Mouse (Mus musculus) kidney, adult 18-20 months (tissue): ENCODE results near the gene Snx3.

Experiments used
- DNase-seq: peaks from one replicate; pipeline ENCODE4 v3.0.0; 2021

Snx3 gene

DNA sequence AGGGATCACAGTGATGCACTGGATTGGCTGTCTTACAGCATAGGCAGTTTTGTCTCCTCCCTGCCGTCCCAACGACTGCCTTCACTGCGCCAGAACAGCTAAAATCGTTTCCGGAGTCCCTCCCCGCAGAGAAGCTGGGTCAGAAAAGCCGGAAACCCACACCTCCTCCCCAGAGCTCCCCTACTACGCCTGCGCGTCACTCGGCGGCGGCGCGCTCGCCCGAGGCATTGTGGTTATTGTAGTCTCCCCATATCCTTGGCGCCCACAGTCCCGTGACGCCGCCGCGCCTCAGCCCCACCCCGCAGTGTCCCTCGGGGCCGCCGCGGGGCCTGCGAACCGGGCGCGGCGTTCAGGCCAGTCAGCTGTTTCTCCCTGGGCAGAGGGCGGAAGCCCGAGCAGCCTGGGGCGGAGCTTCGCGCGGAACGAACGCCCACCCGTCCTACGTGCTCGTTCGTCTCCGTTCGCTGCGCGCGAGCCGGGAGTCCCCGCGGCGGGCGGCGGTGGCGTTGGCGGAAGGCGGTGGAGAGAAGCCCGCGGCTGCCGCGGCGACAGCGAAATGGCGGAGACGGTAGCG, at the start of gene Snx3:
Gene Snx3, plus strand, starts transcription at position 256 of the 574 bp plus-strand sequence.
- peak; percentile 97 for DNase-seq

GRCm38 (mm10) chr10:42454266-42454665, 47.6 kb upstream of the Snx3 start:
- no peak for DNase-seq

- DNase-seq, result no peak
These were observed 47.1 kb upstream of the Snx3 start for GRCm38 (mm10) chr10:42454690-42455089.

- no peak for DNase-seq
These were observed 45.8 kb upstream of the Snx3 start for GRCm38 (mm10) chr10:42455981-42456380.

DNA sequence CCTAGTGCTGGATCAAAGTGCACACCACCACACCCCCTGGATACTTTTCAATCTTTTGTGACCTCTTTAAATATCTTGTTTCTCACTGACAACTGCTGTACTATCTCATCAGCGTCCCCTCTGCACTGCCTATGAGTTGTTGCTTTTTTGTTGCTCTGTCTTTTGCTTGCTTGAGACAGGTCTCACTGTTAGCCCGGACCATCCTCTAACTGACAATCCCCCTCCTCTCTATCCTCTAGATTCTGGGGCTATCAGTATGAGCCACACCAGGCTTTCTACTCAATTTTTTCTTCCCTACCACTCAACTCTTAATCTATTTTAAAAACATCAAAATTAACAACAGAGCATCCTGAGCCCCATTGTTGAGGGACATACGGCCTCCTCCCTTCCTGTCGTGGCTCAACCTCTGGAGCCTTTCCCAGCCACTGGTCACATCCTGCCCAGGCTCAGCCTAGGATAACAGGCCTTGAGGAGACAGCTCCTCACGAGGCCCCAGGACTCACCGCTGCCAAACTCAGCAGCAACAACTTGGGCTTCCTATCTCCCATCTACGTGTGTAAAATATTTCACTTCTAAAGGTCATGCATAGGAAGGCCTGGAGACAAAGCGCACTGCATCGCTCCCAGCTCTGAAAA, 44.2 kb upstream of the Snx3 start:
- DNase-seq, result peak; percentile 58

DNA sequence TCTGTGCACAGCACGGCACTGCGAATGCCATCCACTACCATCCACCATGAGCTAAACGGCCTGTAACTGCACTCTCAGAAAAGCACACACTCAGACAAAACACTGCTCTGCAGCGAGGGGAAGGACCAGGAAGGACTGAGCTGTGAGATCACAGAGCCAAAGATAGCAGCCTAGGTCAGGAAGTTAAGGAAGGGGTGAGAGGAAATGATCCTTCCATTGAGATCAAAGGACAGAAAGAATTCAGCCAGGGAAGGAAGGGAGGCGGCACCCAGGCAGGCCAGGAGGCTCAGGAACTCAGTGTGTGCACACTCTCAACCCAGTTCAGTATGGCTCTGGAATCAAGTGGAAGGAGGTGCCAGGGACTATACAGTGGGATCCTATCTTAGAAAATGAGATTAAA, 37.6 kb upstream of the Snx3 start:
- no peak for DNase-seq

GRCm38 (mm10) chr10:42464805-42465204, 37.0 kb upstream of the Snx3 start:
- DNase-seq, result no peak

- DNase-seq, result no peak
These were observed 26.8 kb upstream of the Snx3 start for GRCm38 (mm10) chr10:42474946-42475514.

DNA sequence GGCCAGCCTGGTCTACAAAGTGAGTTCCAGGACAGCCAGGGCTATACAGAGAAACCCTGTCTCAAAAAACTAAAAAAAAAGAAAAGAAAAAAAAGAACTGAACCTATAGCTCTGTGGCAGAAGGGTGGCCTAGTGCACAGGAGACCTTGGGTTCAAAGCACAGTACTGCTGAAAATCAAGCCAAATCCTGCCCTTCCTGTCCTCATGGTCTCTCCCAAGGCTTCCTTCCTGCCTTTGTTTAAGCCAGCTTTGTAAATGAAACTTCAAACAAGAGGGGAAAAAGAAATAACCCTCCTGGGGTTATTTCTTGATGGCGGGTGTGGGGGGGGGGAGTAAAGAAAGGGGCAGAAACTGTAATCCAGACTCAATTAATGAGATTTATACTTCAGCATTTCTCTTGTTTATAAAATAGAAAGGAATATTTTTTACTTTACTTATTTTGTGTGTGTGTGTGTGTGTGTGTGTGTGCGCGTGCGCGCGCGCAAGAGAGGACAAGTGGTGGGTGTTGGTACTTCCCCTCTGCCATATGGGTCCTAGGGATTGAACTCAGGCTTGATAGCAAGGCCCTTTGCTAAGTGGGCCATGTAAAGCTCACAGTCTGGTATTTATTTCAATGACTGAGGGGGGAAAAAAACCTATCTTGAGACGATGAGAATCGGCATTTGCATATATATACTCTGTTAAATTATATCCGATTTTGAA, 24.9 kb upstream of the Snx3 start:
- DNase-seq, result no peak

DNA sequence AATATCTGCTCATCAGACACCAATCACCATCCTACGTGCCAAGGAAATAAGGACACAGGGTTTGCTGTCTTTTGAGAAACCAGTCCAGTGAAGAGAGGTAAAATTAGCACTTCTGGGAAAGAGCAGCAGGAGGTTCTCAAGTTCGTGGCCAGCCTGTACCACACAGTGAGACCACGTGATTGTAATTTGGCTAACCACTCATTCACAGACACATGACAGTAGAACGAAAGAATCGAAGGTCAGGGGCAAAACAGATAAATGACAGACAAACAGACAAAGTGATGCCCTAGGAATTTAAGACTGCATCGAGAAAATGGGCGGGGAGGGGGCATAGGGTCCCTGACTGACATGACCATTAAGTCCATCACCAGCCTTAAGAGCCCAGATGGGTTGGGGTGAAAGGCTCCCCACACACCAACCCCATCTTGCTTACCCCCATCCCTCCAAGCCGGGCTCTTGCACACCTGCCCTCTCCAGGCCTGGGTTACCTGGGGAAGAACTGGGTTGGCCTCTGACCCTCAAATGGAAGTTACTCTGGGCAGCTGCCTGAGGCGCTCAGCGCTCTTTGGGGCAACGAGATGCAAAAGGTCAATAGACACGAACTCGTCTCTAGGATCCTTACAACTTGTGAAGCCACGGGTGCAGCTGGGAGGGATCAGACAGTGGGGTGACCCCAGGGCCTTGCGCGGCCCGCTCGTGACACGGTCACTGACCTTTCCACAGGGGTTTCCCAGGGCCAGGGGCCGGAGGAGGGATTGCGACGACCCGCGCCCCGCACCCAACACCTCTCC, 24.1 kb upstream of the Snx3 start:
- DNase-seq, result no peak

GRCm38 (mm10) chr10:42478341-42478720, 23.5 kb upstream of the Snx3 start, which contains the start of gene Afg1l:
TSS of gene Afg1l (minus strand) at chr10:42478565.
- DNase-seq, result peak; percentile 98

DNA sequence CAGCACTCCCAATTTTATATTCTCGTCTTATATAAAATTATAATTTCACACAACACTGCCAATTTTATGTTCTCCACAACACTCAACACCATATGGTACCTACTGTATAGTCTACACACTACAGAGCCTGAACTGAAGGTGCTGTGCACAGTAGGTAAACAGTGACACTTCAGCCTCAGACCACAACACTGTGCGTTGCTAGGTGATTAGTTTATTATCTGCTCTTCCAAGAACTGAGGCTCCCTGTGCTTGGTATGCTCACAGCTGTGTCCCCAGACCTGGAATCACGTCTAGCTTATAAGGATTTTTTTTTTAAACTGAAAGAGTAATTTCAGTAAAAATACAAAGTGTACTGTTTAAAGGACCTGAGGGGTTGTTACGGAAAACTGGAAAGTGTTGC, 21.1 kb upstream of the Snx3 start:
- no peak for DNase-seq

DNA sequence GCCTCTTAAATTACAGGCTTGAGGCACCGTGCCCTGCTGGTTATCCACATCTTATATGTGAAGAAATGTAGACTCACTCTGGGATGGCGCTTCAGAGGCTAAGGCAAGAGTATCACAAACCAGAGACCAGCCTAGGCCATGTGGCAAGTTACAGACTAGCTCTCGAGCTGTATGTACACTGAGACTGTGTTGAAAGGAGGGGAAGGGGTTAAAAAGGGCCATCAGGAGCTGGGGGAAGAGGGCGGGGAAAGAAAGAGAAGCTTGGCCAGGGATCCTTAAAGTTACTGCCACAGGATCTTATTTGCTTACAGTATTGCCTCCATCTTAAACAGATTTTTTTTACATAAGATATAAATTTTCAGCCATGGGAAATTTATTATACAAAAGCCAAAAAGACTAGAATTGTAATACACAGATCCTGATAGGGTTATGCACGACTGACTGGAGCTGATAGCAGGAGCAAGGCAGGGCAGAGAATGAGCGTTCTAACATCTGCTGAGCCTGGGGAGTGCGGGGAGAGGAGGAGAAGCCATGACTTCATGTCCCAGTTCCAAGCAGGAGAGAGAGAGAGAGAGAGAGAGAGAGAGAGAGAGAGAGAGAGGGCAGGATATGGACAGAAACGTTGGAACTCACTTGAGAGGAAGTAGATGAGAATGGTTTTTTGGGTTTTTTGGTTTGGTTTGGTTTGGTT, 13.1 kb upstream of the Snx3 start:
- no peak for DNase-seq

- DNase-seq, result no peak
These were observed 10.7 kb upstream of the Snx3 start for GRCm38 (mm10) chr10:42491158-42491557.

GRCm38 (mm10) chr10:42492027-42492771, 9.6 kb upstream of the Snx3 start:
- no peak for DNase-seq

DNA sequence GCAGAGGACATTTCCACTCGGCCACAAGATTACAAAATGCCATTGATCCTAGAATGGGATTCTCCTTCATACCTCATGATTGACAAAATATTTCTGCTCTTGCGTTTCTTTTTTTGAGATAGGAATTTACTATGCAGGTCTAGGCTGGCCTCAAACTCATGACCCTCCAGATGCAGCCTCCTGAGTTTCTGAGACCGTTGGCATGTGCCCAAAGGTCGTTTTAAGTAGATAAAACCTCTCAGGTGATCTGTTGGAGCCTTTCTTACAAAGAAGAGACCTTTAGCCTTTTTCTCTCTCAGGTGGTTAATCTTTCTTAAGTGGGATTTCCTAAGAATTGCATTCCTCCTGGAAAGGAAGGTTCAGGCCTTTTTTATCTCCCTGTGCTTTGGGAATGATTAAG, 8.8 kb upstream of the Snx3 start:
- DNase-seq, result no peak

DNA sequence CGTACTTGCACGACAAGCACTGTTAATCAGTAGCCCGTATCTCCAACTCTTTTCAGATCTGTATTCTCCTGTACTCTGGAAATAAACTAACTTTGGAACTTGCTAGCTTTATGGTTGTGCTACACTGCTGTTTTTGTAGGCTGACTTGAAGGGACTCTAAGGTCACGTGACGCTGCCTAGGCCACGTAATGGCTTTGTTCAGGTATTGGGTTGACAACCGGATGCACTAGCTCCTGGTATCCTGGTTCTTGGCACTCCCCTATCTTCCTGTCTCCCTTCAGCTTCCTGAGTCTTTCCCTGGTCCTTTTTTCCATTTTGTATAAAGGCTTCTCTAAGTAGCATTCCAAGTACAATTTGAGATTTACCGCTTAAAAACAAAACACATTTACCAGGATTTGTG, 1.2 kb upstream of the Snx3 start:
- no peak for DNase-seq

DNA sequence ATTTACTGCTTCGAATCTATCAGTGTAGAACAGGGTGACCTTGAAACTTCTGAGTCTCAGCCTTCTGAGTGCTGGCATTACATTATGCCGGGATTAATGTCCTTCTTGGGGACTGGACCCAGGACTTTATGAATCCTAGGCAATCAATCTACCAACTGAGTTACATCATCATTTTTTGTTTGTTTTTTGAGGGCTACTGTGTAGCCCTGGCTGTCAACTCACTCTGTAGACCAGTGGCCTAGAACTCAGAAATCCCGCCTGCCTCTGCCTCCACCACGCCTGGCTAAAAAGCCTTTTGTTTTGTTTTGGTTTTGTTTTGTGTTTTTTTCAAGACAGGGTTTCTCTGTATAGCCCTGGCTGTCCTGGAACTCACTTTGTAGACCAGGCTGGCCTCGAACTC, 669 bp upstream of the Snx3 start:
- DNase-seq, result no peak

DNA sequence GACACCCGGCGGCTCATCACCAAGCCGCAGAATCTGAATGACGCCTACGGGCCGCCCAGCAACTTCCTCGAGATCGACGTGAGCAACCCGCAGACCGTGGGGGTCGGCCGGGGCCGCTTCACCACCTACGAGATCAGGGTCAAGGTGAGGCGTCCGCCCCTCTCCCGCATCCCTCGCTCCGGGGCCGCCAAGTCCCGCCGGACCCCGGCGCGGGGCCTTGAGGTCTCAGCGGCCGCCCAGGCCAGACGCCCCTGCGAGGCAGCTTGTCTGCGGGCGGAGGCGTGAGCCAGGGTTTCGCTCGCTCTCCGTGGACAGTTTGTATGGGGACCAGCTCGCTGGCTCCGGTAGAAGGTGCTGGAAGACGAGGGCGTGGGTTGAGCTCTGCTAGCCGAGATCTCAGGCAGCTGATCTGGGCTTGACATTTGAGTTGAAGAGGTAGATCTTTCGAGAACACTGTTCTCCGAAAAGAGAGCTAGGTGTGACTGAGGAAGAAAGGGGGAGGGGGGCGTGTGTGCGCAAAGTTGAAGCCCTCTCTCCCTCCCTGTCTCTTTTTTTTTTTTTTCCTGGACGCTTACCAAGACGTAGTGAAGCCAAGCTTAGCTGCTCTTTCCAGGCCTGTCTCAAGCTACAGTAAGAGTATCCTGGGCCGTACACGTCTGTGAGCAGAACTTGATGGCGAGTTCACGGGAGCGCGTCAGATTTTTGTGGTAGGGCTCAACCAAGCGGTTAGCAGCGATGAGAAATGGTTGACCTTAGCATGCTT, 700 bp downstream of the Snx3 start:
- DNase-seq, result no peak

DNA sequence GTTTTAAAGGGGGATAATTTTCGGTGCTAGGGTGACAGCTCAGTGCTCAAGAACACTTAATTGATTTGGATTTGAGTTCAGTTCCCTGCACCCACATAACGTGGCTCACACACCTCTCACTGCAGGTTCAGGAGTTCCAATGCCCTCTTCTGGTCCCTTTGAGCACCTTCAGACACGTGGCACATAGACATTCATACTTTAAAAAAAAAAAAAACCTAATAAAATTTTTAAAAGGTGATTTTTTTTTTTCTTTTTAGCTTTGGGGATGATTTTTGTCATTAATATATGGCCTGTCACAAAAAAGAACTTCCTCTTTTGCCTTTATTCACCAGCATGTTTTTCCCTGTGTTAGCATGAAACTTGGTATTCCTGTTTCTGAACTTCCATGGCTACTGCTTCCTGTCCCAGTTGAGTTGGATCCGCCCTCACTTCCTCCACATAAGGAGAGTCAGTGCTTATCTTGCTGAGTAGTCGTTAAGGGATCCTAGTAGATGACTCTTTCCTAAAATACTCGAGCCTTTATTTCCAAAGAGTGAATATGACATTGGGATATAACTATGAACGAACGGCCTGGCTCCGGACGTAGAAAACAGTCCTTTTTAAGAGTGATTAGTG, 2.4 kb downstream of the Snx3 start:
- no peak for DNase-seq

DNA sequence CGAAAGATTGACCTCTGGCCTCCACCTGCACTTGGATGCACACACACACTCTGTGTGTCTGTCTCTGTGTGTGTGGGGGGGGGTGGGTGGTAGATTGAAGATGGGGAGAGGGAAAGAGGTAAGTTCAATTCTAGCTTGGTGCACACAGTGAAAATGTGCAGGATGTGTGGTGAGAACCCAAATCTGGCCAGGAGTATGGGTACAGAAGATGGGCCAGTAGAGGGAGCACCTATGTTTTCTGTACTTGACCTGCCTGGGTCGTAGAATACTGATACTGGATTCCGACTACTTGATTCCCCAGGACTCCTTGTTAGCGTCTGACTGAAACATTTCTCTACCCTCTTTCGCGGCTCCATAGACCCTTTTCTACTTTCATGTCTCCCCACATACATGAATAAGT, 8.3 kb downstream of the Snx3 start:
- DNase-seq, result no peak
